ENCODE assay signal across 29 mouse cellular contexts in the genomic region with DNA sequence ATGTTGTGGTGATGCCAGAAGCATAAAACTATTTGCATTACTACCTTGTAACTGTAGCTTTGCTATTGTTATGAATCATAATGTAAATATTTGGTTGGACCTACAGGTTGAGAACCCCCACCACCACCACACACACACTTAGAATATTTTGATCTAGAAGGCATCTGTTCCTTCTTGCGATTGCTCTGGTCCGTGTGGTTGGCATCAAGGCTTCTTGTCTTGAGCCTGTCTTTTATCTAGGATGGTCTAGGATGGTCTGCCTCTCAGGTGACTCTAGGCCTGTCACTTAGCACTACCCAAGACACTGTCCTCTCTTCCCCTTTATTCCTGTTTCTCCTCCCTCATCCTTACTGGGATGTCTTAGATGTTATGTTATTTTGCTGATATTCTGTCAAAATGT.
"Had no signal": no experiment of that assay in that cellular context is flagged by ENCODE, and none has a peak within 500 bp of the region (broad histone marks: within the 10 kb centered on the region; RNA-seq: fewer than 3 reads in every experiment).

No protein-coding gene starts in this region.

- DNase-seq: heart, postnatal 10 days; heart, postnatal 36 days; heart, postnatal 4 days; kidney, adult 11 months; kidney, adult 18-20 months; kidney, adult 2 months; kidney, adult 8-10 months; kidney, adult 9 months; kidney, postnatal 10 days; kidney, postnatal 14 days; kidney, postnatal 25 days; kidney, postnatal 36 days; kidney, postnatal 4 days; layer of hippocampus, adult 9-11 months; layer of hippocampus, postnatal 36 days had no signal

- H3K9me3 ChIP-seq: heart, embryonic 12.5 days; heart, embryonic 13.5 days; heart, embryonic 15.5 days; hindbrain, embryonic 10.5 days; hindbrain, embryonic 12.5 days; hindbrain, embryonic 13.5 days; hindbrain, embryonic 15.5 days; intestine, embryonic 15.5 days; kidney, embryonic 15.5 days had no signal

- H3K4me3 ChIP-seq: heart, embryonic 12.5 days; heart, embryonic 13.5 days; heart, embryonic 15.5 days; hindbrain, embryonic 10.5 days; hindbrain, embryonic 12.5 days; hindbrain, embryonic 13.5 days; hindbrain, embryonic 15.5 days; intestine, embryonic 15.5 days; kidney, embryonic 15.5 days; layer of hippocampus, adult 2 months; left cerebral cortex, adult 2 months had no signal

- H3K27ac ChIP-seq: heart, embryonic 13.5 days; heart, embryonic 15.5 days; hindbrain, embryonic 10.5 days; hindbrain, embryonic 12.5 days; hindbrain, embryonic 13.5 days; hindbrain, embryonic 14.5 days; hindbrain, embryonic 15.5 days; hindbrain, postnatal 0 days; intestine, embryonic 15.5 days; kidney, embryonic 15.5 days; kidney, postnatal 0 days; layer of hippocampus, adult 2 months; left cerebral cortex, adult 2 months had no signal

- H3K27me3 ChIP-seq: heart, embryonic 13.5 days; heart, embryonic 15.5 days; hindbrain, embryonic 12.5 days; hindbrain, embryonic 13.5 days; hindbrain, embryonic 15.5 days; intestine, embryonic 15.5 days; kidney, embryonic 15.5 days had no signal

- H3K4me1 ChIP-seq: heart, embryonic 12.5 days; heart, embryonic 13.5 days; heart, embryonic 15.5 days; hindbrain, embryonic 10.5 days; hindbrain, embryonic 12.5 days; hindbrain, embryonic 13.5 days; hindbrain, embryonic 15.5 days had no signal

- H3K36me3 ChIP-seq: heart, embryonic 12.5 days; heart, embryonic 13.5 days; heart, embryonic 15.5 days; hindbrain, embryonic 10.5 days; hindbrain, embryonic 12.5 days; hindbrain, embryonic 13.5 days; hindbrain, embryonic 15.5 days; intestine, embryonic 15.5 days; kidney, embryonic 15.5 days had no signal
